Mouse (Mus musculus) leukemia stem cell, adult 10-12 weeks (primary cell): ENCODE data around the gene Ppp1r2. TPM values are rescaled to one million over a fixed set of nuclear protein-coding genes. Genes with fewer than 3 reads are reported as not detected.

ENCODE experiments used
- polyA plus RNA-seq: library from polyadenylated mRNA; stranded (reverse); fragments of >175 nt; gene quantifications from 2 replicates; pipeline ENCODE4 v1.2.3, GENCODE M21; 2012; ENCODE audit warnings: low replicate concordance

Ppp1r2 gene
- polyA plus RNA-seq, result 102 and 124 TPM in 2 replicates

GRCm38 (mm10) chr16:31274674-31275460 lies at the start of gene Ppp1r2:
TSS of gene Ppp1r2 (minus strand) at chr16:31275277.

GRCm38 (mm10) chr16:31314497-31315233 lies 39.6 kb upstream of the Ppp1r2 start, which contains the start of gene Apod:
TSS of gene Apod (minus strand) at chr16:31314808.

Other genes with a start within 250 kb of the Ppp1r2 start
- gene Xxylt1, start 193.8 kb downstream of the Ppp1r2 start, polyA plus RNA-seq, result 3.8 and 5.7 TPM in 2 replicates
- gene Acap2, start 74.0 kb downstream of the Ppp1r2 start, polyA plus RNA-seq, result 3.8 TPM in 2 replicates
- gene Apod, start 39.5 kb upstream of the Ppp1r2 start, polyA plus RNA-seq, result 0.08 TPM in 1 of 2 replicates, not detected in the other
- gene Bdh1, start 147.0 kb upstream of the Ppp1r2 start, polyA plus RNA-seq, result 19.2 and 26.3 TPM in 2 replicates